9 mouse cellular contexts compared by ENCODE assay signal in genomic region chr17:31073273-31074052, GRCm38 (mm10). TPM values are rescaled to one million over a fixed set of nuclear protein-coding genes. Genes with fewer than 3 reads are reported as not detected.
DNase-seq lines count a peak whose midpoint lies in the region; ATAC-seq lines count a peak whose summit lies in the region.
"Had no signal": no experiment of that assay in that cellular context is flagged by ENCODE, and none has a peak within 500 bp of the region (broad histone marks: within the 10 kb centered on the region; RNA-seq: fewer than 3 reads in every experiment).

No protein-coding gene starts in this region.

- peak overlapping the region; percentile 35 for H3K4me3 ChIP-seq in heart, embryonic 16.5 days (ENCODE audit: low read length)
- peak overlapping the region; percentile 53 for H3K4me3 ChIP-seq in liver, embryonic 13.5 days (replicated peaks)
- H3K4me3 ChIP-seq in stomach, embryonic 15.5 days (replicated peaks), result peak overlapping the region; percentile 20

- H3K36me3 ChIP-seq in heart, embryonic 16.5 days (ENCODE audit: control insufficient read depth, insufficient read depth), result no peaks in the 10 kb centered on the region
- no peaks in the 10 kb centered on the region for H3K36me3 ChIP-seq in liver, embryonic 13.5 days
- no peaks in the 10 kb centered on the region for H3K36me3 ChIP-seq in stomach, embryonic 15.5 days
- H3K36me3 ChIP-seq: G1E had no signal

- peak overlapping the region; percentile 75 for H3K27ac ChIP-seq in heart, embryonic 16.5 days (ENCODE audit: low read length)
- H3K27ac ChIP-seq in liver, embryonic 13.5 days, result peak overlapping the region; percentile 80
- H3K27ac ChIP-seq in stomach, embryonic 15.5 days, result peak overlapping the region; percentile 64

- peak overlapping the region; percentile 59 for H3K4me2 ChIP-seq in heart, embryonic 16.5 days (ENCODE audit: low read depth, low read length)
- H3K4me2 ChIP-seq in liver, embryonic 13.5 days, result peak overlapping the region; percentile 85
- peak overlapping the region; percentile 50 for H3K4me2 ChIP-seq in stomach, embryonic 15.5 days

- peak; percentile 93 to 94 for DNase-seq in B cell, adult 2 months
- peak; percentile 67 for DNase-seq in brain, embryonic 18.5 days (ENCODE audit: low read depth, low spot score)
- peak; percentile 89 for DNase-seq in kidney, postnatal 14 days
- DNase-seq in liver, embryonic 13.5 days, result peak; percentile 83
- peak; percentile 85 to 91 for DNase-seq in natural killer cell, adult 2 months (ENCODE audit: low spot score in 2 of 2)

- peak overlapping the region; percentile 28 for H3K9ac ChIP-seq in heart, embryonic 16.5 days (ENCODE audit: low read length)
- H3K9ac ChIP-seq in liver, embryonic 13.5 days, result peak overlapping the region; percentile 59
- no peak overlapping the region for H3K9ac ChIP-seq in stomach, embryonic 15.5 days

- H3K9me3 ChIP-seq in heart, embryonic 16.5 days (replicated peaks; ENCODE audit: control insufficient read depth, low read length), result no peaks in the 10 kb centered on the region
- H3K9me3 ChIP-seq in liver, embryonic 13.5 days (replicated peaks), result no peaks in the 10 kb centered on the region
- H3K9me3 ChIP-seq in stomach, embryonic 15.5 days, result no peaks in the 10 kb centered on the region

- peaks cover 62% of the 10 kb centered on the region for H3K4me1 ChIP-seq in heart, embryonic 16.5 days (ENCODE audit: control insufficient read depth, insufficient read depth, low read length)
- peaks cover 90% of the 10 kb centered on the region for H3K4me1 ChIP-seq in liver, embryonic 13.5 days (replicated peaks)
- peaks cover 24% of the 10 kb centered on the region for H3K4me1 ChIP-seq in stomach, embryonic 15.5 days

- WGBS in heart, embryonic 16.5 days, result 3% methylated on average over 31 of the region's 31 CpGs
- 5% methylated on average over 31 of the region's 31 CpGs for WGBS in liver, embryonic 13.5 days (ENCODE audit: insufficient replicate concordance)
- WGBS in stomach, embryonic 15.5 days, result 2% methylated on average over 31 of the region's 31 CpGs

- H3K27me3 ChIP-seq in heart, embryonic 16.5 days (ENCODE audit: control insufficient read depth, insufficient read depth, low read length), result no peaks in the 10 kb centered on the region
- H3K27me3 ChIP-seq in liver, embryonic 13.5 days, result no peaks in the 10 kb centered on the region
- no peaks in the 10 kb centered on the region for H3K27me3 ChIP-seq in stomach, embryonic 15.5 days (replicated peaks)

- ATAC-seq in erythroid progenitor cell, adult 5-6 weeks (replicated peaks; ENCODE audit: low FRiP score, poor library complexity, severe bottlenecking), result peak; percentile 70
- peak; percentile 63 for ATAC-seq in heart, embryonic 16.5 days (replicated peaks; ENCODE audit: extremely low read depth, insufficient read depth, low FRiP score)
- ATAC-seq in liver, embryonic 13.5 days (ENCODE audit: low read depth), result peak; percentile 80
- peak; percentile 80 for ATAC-seq in stomach, embryonic 15.5 days (ENCODE audit: insufficient read depth, low FRiP score, low read depth)

RNA-seq across cellular contexts. Expression of gene Abcg1, which starts 16.0 kb away (rescaled TPM):
- 6.5 and 6.7 TPM in 2 replicates for total RNA-seq in erythroid progenitor cell, adult 5-6 weeks (2015; ENCODE audit: low replicate concordance)
- 3.6 and 9.9 TPM in 2 replicates for total RNA-seq in erythroid progenitor cell, adult 5-6 weeks (2017; ENCODE audit: low replicate concordance)
- polyA plus RNA-seq in heart, embryonic 16.5 days (2015; fragmentation: Nextera tagmentation; extraction: Ambion mirVana), result 12.7 and 15.6 TPM in 2 replicates
- polyA plus RNA-seq in liver, embryonic 13.5 days (2015; fragmentation: Nextera tagmentation; extraction: Ambion mirVana), result 6.1 and 6.2 TPM in 2 replicates
- polyA plus RNA-seq in stomach, embryonic 15.5 days (2015; fragmentation: Nextera tagmentation; extraction: Ambion mirVana), result 7.7 and 8.4 TPM in 2 replicates
- polyA plus RNA-seq: G1E had no signal

RNA-seq across cellular contexts. Expression of gene Tff3, which starts 56.0 kb away (rescaled TPM):
- not detected in 2 replicates for total RNA-seq in erythroid progenitor cell, adult 5-6 weeks (2015; ENCODE audit: low replicate concordance)
- not detected in 2 replicates for total RNA-seq in erythroid progenitor cell, adult 5-6 weeks (2017; ENCODE audit: low replicate concordance)
- polyA plus RNA-seq in heart, embryonic 16.5 days (2015; fragmentation: Nextera tagmentation; extraction: Ambion mirVana), result 3.4 TPM in 1 of 2 replicates, not detected in the other
- polyA plus RNA-seq in liver, embryonic 13.5 days (2015; fragmentation: Nextera tagmentation; extraction: Ambion mirVana), result 4.7 and 6.0 TPM in 2 replicates
- polyA plus RNA-seq in stomach, embryonic 15.5 days (2015; fragmentation: Nextera tagmentation; extraction: Ambion mirVana), result 141 and 168 TPM in 2 replicates
- total RNA-seq: G1E had no signal
- polyA plus RNA-seq: G1E had no signal

Comparison
In these comparisons a context has a peak if more than half of its experiments do, and no peak if none do; other contexts are left out.
1. Peak in every context shown above with its lines: DNase-seq, ATAC-seq, H3K4me3 ChIP-seq and H3K27ac ChIP-seq.
2. RNA of gene Tff3, which starts 56.0 kb away (polyA plus RNA-seq): 141 to 168 TPM in stomach, embryonic 15.5 days; 4.7 to 6.0 TPM in liver, embryonic 13.5 days and 3.4 TPM in heart, embryonic 16.5 days; every median in the first group is over 10 times any median in the second.